Mouse (Mus musculus) adrenal gland, postnatal 36 days (tissue): Measurements from ENCODE around the gene Cpeb2. TPM values are rescaled to one million over a fixed set of nuclear protein-coding genes. Genes with fewer than 3 reads are reported as not detected.
A peak's percentile ranks its signal among the peaks of the same experiment; 100 is the strongest.

ENCODE experiments used
- DNase-seq, 2 experiments: peaks; one replicate each; pipeline ENCODE4 v3.0.0; 2021; ENCODE audit warnings: mixed read lengths in 1 of 2
- total RNA-seq, 2 experiments: library from RNA; stranded (reverse); gene quantifications; 2 replicates each; pipeline ENCODE4 v1.2.3; 2021

Gene Cpeb2
- total RNA-seq, 2 experiments from 2014 or later, result 37.9 to 38.9 TPM

GRCm38 (mm10) chr5:43239141-43239835 lies 6.3 kb downstream of the Cpeb2 start:
- no peak for DNase-seq

DNA sequence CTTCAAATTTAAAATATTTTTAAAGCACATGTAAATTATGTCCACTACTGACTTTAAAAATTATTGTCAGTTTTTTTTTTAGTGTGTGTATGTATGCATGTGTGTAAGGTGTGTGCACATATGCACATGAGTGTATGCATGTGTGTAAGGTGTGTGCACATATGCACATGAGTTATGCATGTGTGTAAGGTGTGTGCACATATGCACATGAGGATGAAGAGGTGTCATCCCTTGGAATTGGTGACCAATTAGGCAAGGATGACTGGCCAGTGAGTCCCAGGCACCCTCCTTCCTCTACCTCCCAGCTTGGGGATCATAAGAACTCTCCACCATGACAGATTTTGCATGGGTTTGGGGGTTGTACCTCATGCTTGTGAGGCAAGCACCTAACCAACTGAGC lies 7.8 kb downstream of the Cpeb2 start:
- DNase-seq, result no peak

- no peak for DNase-seq
Observed at GRCm38 (mm10) chr5:43246236-43246635, 13.3 kb downstream of the Cpeb2 start.

DNA sequence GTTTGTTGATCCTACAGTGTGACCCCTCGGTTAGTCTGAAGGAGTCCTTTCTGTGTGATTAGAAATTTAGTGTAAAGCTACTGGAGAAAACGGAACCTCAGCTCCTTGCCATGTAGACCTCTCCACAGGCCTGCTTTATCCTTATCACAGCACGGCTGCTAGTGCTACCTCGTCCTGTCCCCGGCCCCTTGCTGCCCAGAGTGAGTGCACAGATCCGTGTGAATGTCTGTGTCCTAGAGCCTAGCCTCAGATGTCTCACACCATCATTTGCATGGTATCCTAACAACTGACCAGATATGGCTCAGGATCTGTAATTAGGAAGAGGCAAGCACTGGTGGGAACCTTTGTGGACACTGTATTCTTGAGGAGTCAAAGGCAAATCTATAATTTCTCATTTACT lies 14.0 kb downstream of the Cpeb2 start:
- no peak for DNase-seq

DNA sequence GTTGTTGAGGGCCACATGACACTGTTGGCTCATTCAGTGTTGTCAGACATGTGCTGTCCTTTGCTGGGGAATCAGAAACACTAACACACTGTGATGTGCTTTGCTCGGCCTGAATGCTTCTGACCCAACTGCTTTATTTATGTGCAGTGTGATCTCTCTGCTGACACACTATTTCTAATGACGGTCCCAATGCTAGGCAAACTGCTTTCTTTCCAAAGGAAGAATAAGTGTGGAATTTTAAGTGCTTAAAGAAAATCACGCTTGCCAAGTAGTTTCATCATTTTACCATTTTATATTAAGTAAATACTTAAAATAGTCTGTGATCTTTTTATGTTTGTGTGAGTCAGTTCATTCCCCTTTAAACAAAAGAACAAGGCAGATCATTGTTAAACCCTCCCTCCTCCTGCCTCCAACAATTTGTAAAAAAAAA lies 15.0 kb downstream of the Cpeb2 start:
- peak in 1 of 2 experiments; percentile 13 for DNase-seq

GRCm38 (mm10) chr5:43257490-43257889 lies 24.5 kb downstream of the Cpeb2 start:
- DNase-seq, result no peak

DNA sequence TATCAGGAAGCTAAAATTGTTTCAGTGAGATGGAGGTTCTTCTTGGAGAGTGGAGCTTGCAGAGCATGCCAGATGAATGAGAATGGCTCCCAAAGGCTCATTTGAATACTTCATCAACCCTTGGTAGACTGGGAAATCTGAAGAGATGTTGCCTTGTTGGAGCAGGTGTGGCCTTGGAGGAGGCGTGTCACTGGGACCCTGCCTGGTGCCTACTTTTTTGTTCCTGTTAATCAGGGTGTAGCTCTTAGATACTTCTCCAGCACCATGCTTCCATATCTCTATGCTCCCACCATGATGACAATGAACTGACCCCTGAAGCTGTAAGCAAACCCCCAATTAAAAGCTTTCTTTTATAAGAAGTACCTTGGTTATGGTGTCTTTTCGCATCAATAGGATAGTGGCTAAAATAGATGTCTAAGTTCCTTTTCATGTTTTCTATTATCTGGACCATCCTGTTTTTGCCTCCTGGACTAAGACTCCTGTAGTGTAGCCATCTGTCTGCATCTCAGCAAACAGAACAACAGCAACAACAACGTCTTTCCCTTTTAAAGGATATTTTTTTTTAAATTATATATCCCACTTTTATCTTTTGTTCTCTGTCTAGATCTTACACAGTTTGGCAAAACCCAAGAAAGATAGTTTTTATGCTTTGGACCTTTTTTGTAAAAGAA lies 25.6 kb downstream of the Cpeb2 start:
- no peak for DNase-seq

- DNase-seq, result no peak
Observed at GRCm38 (mm10) chr5:43261814-43262213, 28.8 kb downstream of the Cpeb2 start.

- no peak for DNase-seq
Observed at GRCm38 (mm10) chr5:43263951-43264350, 31.0 kb downstream of the Cpeb2 start.

GRCm38 (mm10) chr5:43264696-43265095 lies 31.7 kb downstream of the Cpeb2 start:
- DNase-seq, result no peak

DNA sequence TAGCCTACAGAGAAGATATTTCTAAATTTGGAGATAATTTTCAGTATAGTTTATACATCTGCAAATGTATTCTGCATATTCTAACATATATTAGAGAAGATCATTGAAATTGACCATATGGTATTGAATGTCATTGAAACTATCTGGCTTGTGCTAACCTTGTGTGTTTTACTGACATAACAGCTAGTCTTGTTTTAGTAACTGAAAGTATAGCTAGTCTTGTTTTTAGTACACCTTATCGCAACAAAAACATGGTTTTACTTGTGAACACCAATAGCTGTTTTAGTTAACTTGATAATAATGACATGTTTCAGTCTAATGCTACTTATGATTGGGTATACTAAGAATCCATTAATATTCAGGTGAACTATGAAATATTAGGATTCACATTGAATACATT lies 45.0 kb downstream of the Cpeb2 start:
- DNase-seq, result no peak

GRCm38 (mm10) chr5:43279774-43280173 lies 46.8 kb downstream of the Cpeb2 start:
- DNase-seq, result no peak

DNA sequence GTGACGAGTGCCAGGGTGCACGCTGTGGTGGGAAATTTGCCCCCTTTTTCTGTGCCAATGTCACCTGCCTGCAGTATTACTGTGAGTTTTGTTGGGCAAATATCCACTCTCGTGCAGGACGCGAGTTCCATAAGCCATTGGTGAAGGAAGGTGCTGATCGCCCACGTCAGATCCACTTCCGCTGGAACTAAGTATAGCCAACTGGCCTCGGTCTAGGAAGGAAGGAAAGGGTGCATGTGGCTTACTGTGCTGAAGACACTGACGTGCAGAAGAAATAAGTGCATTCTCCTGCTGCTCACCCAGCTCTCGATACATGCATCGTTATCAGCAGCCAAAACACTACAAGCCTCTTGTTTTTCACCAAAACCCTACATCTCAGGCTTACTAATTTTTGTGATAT lies 52.8 kb downstream of the Cpeb2 start:
- DNase-seq, result no peak

DNA sequence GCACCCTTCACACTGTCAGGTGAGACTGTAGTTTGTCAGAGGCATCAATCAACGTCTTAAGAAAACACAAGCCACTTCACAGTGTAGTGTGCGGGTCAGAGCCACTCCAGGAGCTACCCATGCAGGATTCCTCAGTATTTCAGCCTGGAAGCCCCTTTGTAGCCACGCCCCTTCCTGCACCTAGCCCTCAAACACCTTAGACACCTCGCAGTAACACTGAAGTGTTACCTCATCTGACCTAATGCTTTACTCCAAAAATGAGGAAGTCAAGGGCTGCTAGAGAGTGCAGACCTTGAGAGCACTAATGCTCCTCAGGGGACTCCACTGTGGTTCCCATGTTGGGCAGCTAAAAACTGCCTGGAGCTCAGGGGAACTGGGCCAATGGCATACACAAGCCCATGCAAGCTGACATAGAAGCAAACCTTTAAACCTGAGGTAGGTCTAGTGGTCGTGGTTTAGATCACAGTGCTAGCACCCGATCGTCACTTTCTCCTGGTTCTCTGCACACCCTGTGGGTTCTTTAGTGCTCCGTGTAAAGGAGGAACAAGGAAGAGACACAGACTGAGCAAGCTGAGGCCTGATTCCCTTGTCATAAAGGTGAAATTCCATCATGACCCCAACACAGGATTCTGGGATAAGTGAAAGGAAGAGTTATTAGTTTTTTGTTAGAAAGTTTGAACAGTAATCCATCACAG lies 56.9 kb downstream of the Cpeb2 start:
- DNase-seq, result no peak

DNA sequence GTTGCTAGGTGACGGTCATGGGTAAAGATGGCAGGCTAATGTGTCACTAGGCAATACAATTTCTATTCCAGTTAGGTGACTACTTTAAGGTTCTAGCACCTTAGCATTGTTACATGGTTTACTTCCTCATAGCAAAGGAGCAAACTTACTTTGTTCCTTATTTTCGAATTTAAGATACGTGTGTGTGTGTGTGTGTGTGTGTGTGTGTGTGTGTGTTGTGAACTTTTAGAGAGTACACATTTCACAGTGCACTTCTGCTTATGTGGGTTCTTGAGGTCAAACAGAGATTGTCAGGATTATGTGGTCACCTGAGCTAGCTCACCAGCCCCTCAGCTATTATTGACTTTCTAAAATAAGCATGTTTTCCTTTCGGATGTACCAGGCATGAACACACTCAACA lies 60.2 kb downstream of the Cpeb2 start:
- DNase-seq, result no peak

DNA sequence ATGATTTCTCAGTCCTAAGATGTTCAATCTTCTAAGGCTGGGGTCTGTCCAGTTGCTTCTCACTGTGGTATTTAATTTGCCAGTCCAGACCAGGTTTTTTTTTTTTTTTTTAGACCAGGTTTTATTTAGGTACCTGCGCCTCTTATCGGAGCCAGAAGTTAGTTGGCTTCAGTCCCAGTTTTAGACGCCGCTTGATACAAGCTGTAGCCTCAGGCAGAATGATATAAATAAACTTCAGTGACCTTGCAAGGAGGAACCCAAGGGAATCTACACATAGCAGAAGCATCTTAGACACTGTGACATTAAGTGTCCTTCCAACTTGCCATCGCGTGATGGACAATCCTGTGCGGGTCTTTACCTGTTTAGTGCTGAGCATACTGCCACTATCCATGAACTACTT lies 64.5 kb downstream of the Cpeb2 start:
- DNase-seq, result peak in 1 of 2 experiments; percentile 10

DNA sequence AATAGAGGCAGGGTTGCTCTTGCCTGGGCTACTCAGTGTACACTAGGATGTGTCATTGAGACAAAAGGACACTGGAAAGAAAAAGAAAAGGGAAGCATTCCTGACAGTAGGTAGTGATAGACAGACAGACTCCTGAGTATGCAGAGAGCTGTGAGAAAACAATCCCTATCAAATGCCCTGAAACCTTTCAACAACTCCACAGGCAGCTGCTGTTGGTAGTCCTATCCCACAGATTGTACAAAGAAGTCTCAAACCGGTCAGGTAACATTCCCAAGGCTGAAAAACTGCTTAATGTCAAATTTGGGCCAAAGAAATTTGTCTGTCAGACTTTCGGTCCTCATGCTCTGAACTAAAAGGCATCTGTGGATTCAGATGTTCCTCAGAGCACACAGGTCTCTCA lies 66.0 kb downstream of the Cpeb2 start:
- DNase-seq, result no peak

DNA sequence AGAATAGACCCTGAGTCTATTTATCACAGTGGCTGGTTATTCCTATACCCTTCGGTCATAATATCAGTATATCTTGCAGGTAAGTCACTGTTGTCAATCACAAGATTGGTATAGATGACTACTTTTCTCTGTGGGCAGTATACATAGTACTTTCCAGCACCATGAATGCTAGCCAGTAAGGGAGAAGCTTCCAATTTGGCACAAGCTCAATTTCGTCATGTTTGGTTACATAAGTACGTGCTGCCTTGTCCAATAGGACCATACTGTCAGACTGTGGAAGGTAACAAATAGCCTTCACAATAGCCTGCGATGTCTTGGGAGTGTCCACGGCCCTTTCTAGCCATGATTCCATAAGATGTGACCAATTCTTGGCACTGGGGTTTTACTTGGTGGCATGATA lies 67.1 kb downstream of the Cpeb2 start:
- no peak for DNase-seq

DNA sequence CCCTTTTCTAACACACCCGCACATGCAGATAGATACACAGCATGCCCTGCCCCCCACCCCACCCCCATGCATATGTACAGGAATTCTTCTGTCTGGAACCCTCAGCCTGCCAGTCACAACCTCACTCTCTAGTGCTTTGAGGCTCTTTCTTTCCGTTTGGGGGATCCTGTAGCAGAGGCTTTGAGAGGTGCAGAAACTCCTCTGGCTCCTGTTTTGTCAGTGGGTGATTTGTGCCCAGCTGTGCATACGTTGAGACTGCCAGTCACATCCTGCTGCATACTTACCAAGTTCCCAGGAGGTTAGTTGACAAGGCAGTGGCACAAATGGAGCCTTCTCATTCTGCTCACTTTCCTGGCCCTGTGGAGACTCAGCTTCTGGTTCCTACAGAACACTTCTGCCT lies 68.0 kb downstream of the Cpeb2 start:
- no peak for DNase-seq

DNA sequence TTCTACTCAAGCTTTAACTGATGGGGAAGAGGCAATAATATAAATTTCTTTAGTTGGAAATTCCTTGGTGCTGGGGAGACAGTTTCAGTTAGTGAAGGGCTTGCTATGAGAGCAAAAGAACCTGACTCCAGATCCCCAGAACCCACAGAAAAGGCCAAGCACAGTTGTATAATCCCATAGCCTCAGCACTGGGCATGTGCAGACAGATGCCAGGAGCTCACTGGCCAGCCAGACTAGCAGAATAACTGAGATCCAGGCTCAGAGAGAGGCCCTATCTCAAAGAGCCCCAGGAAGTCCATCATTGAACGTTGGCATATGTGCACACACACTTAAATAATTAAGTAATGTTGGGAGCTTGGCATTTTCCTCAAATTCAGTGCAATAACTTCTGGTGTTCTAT lies 70.5 kb downstream of the Cpeb2 start:
- DNase-seq, result peak in 1 of 2 experiments; percentile 13

- DNase-seq, result no peak
Observed at GRCm38 (mm10) chr5:43305449-43305848, 72.5 kb downstream of the Cpeb2 start.

GRCm38 (mm10) chr5:43309961-43310360 lies 77.0 kb downstream of the Cpeb2 start:
- DNase-seq, result peak; percentile 37 to 59

DNA sequence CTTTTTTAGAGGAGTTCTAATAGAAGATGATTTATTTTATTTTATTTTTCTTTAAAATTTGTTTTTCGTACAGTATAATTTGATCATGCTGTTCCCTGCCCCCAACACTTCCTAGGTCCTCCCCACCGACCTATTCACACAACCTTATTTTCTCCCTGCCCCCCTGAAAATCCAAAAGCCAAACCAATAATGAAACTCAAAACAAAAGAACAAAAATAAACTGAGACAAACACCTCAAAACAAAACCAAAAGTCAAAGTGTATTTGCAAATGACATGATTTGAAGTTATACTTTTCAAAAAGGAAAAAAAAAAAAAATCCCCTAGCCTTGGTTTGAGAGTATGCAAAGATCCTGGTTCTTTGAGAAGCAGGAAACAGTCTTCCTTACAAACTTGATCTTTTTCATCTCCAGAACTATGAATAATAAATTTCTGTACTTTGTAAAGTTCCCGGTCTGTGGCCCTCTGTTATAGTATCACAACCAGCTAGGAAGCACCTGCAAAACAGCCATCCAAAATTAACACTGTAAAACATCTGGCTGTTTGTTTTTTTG lies 91.4 kb downstream of the Cpeb2 start:
- no peak for DNase-seq
